Mouse (Mus musculus): ENCODE results near the gene Icam4.
"Not testable (repeated sequence)": the region's sequence is repeated elsewhere in the genome, so short reads cannot be mapped to it uniquely, and the experiment has no call there.

Icam4 gene

GRCm38 (mm10) chr9:21029291-21030054 lies at the start of gene Icam4:
Icam4 (plus strand) TSS chr9:21029373.
- in situ Hi-C loops (cut with MseI, MboI) = no loop called here

GRCm38 (mm10) chr9:20979769-20980168 lies 49.4 kb upstream of the Icam4 start:
- in situ Hi-C loops (cut with MseI, MboI) = no loop called here

- in situ Hi-C loops (cut with MseI, MboI) = no loop called here
Observed at GRCm38 (mm10) chr9:20982171-20982570, 47.0 kb upstream of the Icam4 start.

- in situ Hi-C loops (cut with MseI, MboI) = no loop called here
Observed at GRCm38 (mm10) chr9:20983169-20983568, 46.0 kb upstream of the Icam4 start.

GRCm38 (mm10) chr9:20986952-20987686 lies 42.1 kb upstream of the Icam4 start:
- in situ Hi-C loops (cut with MseI, MboI) = no loop called here

GRCm38 (mm10) chr9:20987953-20988352 lies 41.2 kb upstream of the Icam4 start:
- in situ Hi-C loops (cut with MseI, MboI) = no loop called here

GRCm38 (mm10) chr9:20990861-20991260 lies 38.3 kb upstream of the Icam4 start:
- in situ Hi-C loops (cut with MseI, MboI) = no loop called here

GRCm38 (mm10) chr9:20991587-20991986 lies 37.6 kb upstream of the Icam4 start:
- in situ Hi-C loops (cut with MseI, MboI) = no loop called here

GRCm38 (mm10) chr9:20993165-20993898 lies 35.8 kb upstream of the Icam4 start:
- in situ Hi-C loops (cut with MseI, MboI) = no loop called here

GRCm38 (mm10) chr9:20995069-20995468 lies 34.1 kb upstream of the Icam4 start:
- in situ Hi-C loops (cut with MseI, MboI) = no loop called here

GRCm38 (mm10) chr9:20997065-20997464 lies 32.1 kb upstream of the Icam4 start:
- in situ Hi-C loops (cut with MseI, MboI) = no loop called here

GRCm38 (mm10) chr9:20998337-20998736 lies 30.8 kb upstream of the Icam4 start:
- in situ Hi-C loops (cut with MseI, MboI) = not testable (repeated sequence)

GRCm38 (mm10) chr9:21000811-21001210 lies 28.4 kb upstream of the Icam4 start:
- in situ Hi-C loops (cut with MseI, MboI) = loop anchor here (5.0 kb wide), 1 partner anchor 99 kb away; no protein-coding TSS in a partner anchor

- in situ Hi-C loops (cut with MseI, MboI) = loop anchor here (5.0 kb wide), 1 partner anchor 99 kb away; no protein-coding TSS in a partner anchor
Observed at GRCm38 (mm10) chr9:21001651-21002200, 27.4 kb upstream of the Icam4 start.

- in situ Hi-C loops (cut with MseI, MboI) = loop anchor here (5.0 kb wide), 1 partner anchor 100 kb away; no protein-coding TSS in a partner anchor
Observed at GRCm38 (mm10) chr9:21002270-21002626, 26.9 kb upstream of the Icam4 start.

GRCm38 (mm10) chr9:21002627-21003551 lies 26.3 kb upstream of the Icam4 start, which contains the start of gene Mrpl4:
Mrpl4 (plus strand) TSS chr9:21002738.
- in situ Hi-C loops (cut with MseI, MboI) = loop anchor here (5.0 kb wide), 1 partner anchor 101 kb away; no protein-coding TSS in a partner anchor

- in situ Hi-C loops (cut with MseI, MboI) = no loop called here
Observed at GRCm38 (mm10) chr9:21007313-21007952, 21.7 kb upstream of the Icam4 start.

GRCm38 (mm10) chr9:21008007-21008406 lies 21.2 kb upstream of the Icam4 start:
- in situ Hi-C loops (cut with MseI, MboI) = no loop called here

GRCm38 (mm10) chr9:21010362-21010761 lies 18.8 kb upstream of the Icam4 start:
- in situ Hi-C loops (cut with MseI, MboI) = no loop called here

GRCm38 (mm10) chr9:21010939-21011541 lies 18.1 kb upstream of the Icam4 start:
- in situ Hi-C loops (cut with MseI, MboI) = not testable (repeated sequence)

All from mouse trophoblast stem cell (cell line).